Mouse (Mus musculus) left cerebral cortex, adult 2 months (tissue): ENCODE results near the gene Tnks2. TPM values are rescaled to one million over a fixed set of nuclear protein-coding genes. Genes with fewer than 3 reads are reported as not detected.
A peak's percentile ranks its signal among the peaks of the same experiment; 100 is the strongest.

Experiments
- DNase-seq, 2 experiments: peaks; one replicate each; pipeline ENCODE4 v3.0.0; 2021 to 2022; ENCODE audit warnings: low spot score in 2 of 2, mixed read lengths in 1 of 2; ENCODE audit errors: extremely low spot score in 1 of 2
- H3K27ac ChIP-seq: fragments of 200-600 bp; 2 replicates; pipeline ENCODE4 v1.8.1; 2022
- H3K4me3 ChIP-seq: fragments of 200-600 bp; 2 replicates; pipeline ENCODE4 v1.8.1; 2022
- CTCF ChIP-seq: fragments of 200-600 bp; IDR thresholded peaks from 2 replicates; pipeline ENCODE4 v1.8.1; 2022; ENCODE audit warnings: antibody characterized with exemption, mild to moderate bottlenecking, moderate library complexity
- intact Hi-C: fragments of 180-260 bp; cut with DNase I; formaldehyde crosslinking; loops from one replicate; pipeline ENCODE4 v1.15.1; 2025
- total RNA-seq, 2 experiments: library from RNA; stranded (reverse); gene quantifications; 2 replicates each; pipeline ENCODE4 v1.2.3; 2021

Gene Tnks2
- total RNA-seq, 2 experiments from 2014 or later, result 109 to 124 TPM

DNA sequence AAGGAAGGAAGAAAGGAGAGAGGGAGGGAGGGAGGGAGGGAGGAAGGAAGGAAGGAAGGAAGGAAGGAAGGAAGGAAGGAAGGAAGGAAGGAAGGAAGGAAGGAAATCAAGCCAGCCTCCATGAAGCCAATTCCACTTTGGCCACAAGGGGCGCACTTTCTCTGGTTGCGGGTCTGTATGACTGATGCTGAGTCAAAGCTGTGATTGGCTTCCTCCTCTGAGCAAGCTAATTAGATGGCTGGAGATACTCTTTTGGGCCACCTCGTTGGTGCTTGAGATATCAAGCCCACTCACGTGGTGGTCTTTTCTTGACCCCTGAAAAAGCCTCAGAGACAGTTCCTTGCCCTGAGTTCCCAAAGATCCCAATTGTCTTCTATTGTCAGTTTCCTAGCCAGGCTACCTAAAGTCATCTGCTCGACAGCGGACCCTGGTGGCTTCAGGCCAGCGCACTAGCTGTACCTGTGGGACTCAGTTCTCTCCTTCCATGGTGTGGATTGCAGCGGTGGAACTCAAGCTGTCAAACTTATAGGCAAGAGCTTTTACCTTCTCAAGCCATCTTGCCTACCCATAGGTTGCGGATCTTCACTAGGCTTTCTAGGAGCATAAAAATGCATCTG, 75.8 kb downstream of the Tnks2 start:
- intact Hi-C loops, result no loop called here
- peak; percentile 29 to 50 for DNase-seq
- peak; percentile 56 for TF ChIP-seq CTCF
- Histone ChIP-seq H3K27ac (peak overlapping the region; percentile 76; the same call in 1 of the 2 replicates), H3K4me3 (no peak overlapping the region)

DNA sequence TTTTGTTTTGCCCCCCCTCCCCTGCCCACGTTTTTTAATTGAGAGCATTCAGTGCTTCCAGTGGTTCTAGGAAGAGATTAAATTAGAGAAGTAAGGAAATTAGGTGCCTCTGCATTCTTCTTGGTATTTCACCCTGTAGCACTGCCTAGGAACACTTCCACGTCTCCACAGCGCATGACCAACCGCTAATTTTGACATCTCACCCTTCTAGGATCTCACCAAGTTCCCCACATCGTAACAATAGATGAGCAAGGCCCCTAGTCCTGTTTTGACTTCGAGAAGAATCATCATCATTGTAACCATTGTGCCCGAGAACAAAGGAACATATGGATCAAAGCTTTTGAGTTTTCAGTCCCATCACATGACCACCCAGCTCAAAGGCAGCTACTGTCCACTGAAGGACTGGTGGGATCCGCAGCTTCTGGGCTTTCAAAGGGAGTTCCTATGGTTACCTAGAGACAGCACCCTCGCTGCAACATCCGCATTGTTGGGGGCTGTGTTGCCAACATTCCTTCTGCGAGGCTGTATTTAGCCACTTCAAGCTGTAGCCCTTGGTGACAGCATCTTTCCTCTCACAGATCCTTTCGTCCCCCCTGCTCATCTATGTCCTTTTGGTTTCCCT, 76.5 kb downstream of the Tnks2 start:
- TF ChIP-seq CTCF, result no peak
- H3K27ac ChIP-seq, result peak overlapping the region; percentile 76
- no peak overlapping the region for H3K4me3 ChIP-seq
- DNase-seq, result peak; percentile 47 to 55
- intact Hi-C loops, result no loop called here

DNA sequence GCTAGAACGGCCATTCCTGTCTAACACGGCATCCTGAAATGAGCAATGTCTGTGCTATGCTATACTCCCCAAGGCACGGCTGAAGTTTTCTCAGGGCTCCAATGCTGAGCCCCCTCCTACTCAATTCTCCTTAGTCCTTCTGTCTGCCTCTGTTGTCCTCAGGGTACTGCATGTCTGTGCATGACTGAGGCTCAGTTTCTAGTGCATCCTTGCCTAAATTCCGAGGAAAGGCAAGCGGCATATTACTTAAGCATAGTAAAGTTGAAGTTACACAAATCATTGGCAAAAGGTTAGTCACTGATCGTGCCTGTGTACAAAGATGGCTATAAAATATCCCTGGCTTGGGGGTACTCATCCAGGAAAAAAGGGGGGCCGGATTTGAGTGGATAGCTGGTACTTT, 79.0 kb downstream of the Tnks2 start:
- H3K4me3 ChIP-seq, result no peak overlapping the region
- intact Hi-C loops, result no loop called here
- DNase-seq, result no peak
- no peak for TF ChIP-seq CTCF
- H3K27ac ChIP-seq, result no peak overlapping the region

DNA sequence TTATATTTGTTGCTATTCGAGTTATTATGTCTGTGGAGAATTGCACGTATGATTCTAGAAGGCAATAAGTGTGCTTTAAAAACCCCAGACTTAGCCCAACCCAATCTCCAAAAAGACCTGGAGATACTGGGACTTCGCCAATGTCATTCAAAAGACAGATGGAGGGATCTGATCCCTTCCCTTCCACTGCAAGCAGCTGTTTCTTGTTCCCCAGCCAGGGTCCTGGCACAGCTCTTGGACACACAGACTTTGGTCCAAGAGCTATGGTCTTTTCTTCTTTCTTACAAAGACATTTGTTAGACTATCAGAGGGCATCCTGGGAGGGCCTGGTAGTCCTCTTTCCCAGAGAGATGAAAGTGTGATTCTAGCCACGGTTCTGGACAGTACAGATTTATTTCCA, 82.2 kb downstream of the Tnks2 start:
- H3K4me3 ChIP-seq, result no peak overlapping the region
- no peak for TF ChIP-seq CTCF
- no peak overlapping the region for H3K27ac ChIP-seq
- DNase-seq, result no peak
- intact Hi-C loops, result no loop called here

DNA sequence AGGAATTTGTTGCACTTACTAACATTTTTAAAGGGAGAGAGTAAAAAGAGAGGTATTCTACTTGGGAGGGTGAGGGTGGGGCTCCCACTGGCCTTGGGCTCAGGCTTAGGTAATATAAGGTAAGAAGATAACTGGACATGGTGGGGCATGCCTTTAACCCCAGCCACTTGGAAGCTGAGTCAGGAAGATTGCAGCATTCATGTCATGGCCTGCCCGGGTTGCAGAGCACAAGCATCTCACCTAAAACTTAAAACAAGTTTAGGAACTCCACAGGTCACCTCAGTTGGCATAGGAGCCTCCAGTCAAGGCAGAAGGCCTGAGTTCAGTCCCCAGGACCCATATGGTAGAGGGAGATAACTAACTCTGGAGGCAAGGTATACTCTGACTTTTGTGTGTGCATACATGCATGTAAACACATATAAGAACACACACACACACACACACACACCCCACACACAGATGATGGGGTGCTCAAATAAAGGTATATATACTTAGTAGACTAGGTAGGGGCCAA, 82.9 kb downstream of the Tnks2 start:
- intact Hi-C loops, result loop anchor here (1.0 kb wide), 1 partner anchor 461 kb away; no protein-coding TSS in a partner anchor
- Histone ChIP-seq H3K27ac (no peak overlapping the region), H3K4me3 (no peak overlapping the region)
- no peak for TF ChIP-seq CTCF
- no peak for DNase-seq

DNA sequence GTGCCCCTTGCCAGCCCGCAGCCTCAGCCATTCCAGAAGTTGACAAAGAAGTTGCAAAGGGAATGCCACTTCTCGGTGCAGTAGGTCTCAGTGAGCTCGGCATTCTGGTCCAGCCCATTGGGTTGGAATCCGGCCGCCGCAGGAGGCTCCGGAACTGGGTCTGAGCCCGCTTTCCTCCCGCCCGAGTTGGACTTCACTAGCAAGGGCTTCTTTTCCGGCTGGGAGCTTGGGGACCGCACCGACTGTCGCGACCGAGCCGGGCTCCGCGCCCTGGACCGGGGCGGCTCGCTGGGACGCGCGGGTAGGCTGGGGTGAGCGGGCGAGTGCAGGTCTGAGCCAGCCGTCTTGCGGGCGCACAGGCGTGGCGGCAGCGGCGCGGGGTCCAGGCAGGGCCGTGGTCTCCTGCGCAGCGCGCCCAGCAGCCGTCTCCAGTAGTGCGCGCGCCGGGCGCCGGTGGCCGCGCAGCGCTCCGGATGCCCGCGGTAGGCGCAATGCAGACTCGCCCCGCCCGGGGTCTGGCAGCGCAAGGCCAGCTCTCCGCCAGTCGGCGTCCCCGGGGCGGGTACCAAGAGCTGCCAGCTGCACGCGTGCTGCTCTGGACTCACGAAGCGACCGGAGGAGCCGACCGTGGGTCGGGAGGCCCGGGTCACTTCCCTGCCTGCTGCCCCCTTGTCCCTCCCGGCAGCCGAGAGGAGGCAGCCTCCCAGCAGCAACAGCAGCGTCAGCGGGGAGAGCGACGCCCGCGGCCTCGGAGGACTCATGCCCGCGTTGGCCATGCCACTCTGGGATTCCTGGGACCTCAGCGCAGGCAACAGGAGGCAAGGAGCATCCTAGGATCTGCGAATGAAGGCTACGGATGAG, 84.6 kb downstream of the Tnks2 start:
- TF ChIP-seq CTCF, result peak; percentile 41
- intact Hi-C loops, result no loop called here
- peak; percentile 80 to 81 for DNase-seq
- Histone ChIP-seq H3K4me3 (peak overlapping the region; percentile 82), H3K27ac (peak overlapping the region; percentile 92)

DNA sequence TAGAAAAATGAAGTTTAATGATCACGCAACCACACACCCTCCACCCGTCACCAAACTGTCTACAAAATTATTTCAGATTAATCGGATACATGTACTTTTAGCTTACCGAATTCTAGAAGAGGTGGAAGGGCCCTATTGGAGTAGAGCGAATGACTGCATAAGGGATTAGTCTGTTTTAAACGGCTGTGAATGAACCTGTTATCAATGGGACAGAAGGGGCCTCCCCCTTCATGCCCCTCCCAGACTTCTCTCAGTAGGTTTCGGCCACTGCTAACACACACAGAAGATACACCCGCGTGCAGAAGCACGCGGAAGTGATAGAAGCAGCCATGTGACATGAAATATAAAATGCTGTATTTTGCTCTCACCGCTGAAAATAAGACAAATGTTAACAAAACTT, 85.4 kb downstream of the Tnks2 start, which contains the start of gene Fgfbp3:
TSS of gene Fgfbp3 (minus strand) at position 150 of the 400 bp plus-strand sequence.
- Histone ChIP-seq H3K27ac (peak within 1 kb of the TSS; percentile 92), H3K4me3 (peak within 1 kb of the TSS; percentile 82)
- TF ChIP-seq CTCF, result no peak
- intact Hi-C loops, result no loop called here
- no peak for DNase-seq

DNA sequence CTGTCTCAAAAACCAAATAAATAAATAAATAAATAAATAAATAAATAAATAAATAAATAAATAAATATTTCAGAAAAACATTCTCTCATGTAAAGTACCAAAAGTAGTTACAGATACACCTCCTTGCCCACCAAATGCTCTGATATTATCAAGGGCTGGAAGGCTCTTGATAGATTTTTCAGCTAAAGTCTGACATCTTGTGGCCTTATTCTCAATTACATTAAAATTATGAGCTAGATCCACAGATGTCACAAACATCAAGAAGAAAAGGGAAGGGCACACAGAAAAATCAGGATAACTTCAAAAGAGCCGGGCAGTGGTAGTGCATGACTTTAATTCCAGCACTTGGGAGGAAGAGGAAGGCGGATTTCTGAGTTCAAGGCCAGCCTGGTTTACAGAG, 88.0 kb downstream of the Tnks2 start:
- TF ChIP-seq CTCF, result peak; percentile 61
- no peak for DNase-seq
- intact Hi-C loops, result loop anchor here (5.0 to 10.0 kb wide), 4 partner anchors 40 to 807 kb away; no protein-coding TSS in a partner anchor
- Histone ChIP-seq H3K27ac (no peak overlapping the region), H3K4me3 (no peak overlapping the region)

DNA sequence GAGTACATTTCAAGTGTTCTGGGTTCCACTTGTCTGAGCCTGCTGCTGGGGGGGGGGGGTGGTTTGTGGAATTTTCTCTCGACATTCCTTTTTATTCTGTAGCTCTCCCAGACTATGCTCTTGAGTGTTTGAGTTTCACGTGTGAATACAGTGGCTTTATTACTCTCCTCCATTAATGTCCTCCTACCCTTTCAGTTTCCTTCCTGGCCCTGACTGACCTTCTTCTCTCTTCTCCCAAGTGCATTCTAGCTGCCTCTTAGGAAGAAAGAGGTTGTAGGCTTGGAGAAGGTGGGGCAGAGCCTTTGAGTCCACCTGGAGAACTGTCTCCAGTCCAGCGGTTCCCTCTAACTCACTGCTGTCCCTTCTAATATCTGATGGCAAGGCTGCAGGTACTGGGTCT, 88.9 kb downstream of the Tnks2 start:
- Histone ChIP-seq H3K4me3 (no peak overlapping the region), H3K27ac (no peak overlapping the region)
- no peak for TF ChIP-seq CTCF
- intact Hi-C loops, result loop anchor here (5.0 to 10.0 kb wide), 4 partner anchors 41 to 808 kb away; no protein-coding TSS in a partner anchor
- DNase-seq, result no peak

DNA sequence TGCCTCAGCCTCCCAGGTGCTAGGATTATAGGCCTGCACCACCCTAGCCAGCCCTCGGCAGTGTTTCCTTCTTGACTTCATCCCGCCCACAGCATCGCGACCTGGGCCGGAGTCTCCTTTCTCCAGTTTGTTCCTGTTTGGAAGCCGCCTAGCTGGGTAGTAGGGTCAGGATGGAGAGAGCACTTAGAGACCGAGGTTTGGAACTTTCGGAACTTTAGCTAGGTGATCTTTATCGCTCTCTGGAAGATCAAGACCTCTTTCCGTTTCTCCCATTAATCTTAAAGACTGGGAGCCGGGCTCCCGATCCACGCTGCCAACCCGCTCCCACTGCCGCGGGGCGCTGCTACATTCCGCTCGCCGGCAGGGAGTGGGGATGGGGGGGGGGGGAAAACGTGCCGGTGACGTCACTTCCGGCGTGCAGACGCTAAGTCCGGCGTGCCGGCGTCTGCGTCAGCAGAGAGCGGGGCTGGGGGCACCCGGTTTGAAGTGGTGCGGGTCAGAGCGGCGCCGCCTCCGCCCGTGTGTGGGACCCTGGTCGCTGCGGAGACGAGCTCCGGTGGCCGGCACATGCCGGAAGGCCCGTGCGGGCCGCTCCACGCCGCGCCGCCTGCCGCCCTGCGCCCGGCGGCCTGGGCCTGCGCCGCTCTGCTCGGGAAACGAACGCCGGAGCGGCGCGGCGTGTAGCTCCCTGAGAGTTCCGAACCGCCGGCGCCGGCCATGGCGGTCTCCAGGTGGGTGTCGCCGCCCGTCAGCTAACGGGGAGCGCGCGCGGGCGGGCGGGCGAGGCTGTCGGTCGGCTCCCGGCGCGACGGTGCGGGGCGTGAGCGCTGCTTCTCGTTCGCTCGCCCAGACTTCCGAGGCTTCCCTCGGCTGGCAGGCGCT, 91.9 kb downstream of the Tnks2 start, which contains the start of gene Btaf1:
TSS of gene Btaf1 (plus strand) at position 409 of the 882 bp plus-strand sequence.
- intact Hi-C loops, result loop anchor here (10.0 kb wide), 2 partner anchors 339 to 811 kb away; no protein-coding TSS in a partner anchor
- H3K27ac ChIP-seq, result peak within 1 kb of the TSS; percentile 70
- H3K4me3 ChIP-seq, result peak within 1 kb of the TSS; percentile 91
- DNase-seq, result peak; percentile 82 to 87
- no peak; the same call in 1 of the 2 replicates for TF ChIP-seq CTCF
